Mouse (Mus musculus) embryonic facial prominence, embryonic 13.5 days (tissue): ENCODE measurements around the gene Pecr. TPM values are rescaled to one million over a fixed set of nuclear protein-coding genes. Genes with fewer than 3 reads are reported as not detected.
A peak's percentile ranks its signal among the peaks of the same experiment; 100 is the strongest.
"Not testable (repeated sequence)": the region's sequence is repeated elsewhere in the genome, so short reads cannot be mapped to it uniquely, and the experiment has no call there.

Experiments
- ATAC-seq: fragments of 200-750 bp; cut with Nextera tagmentation; 2 replicates; pipeline ENCODE4 v1.8.0; 2017; ENCODE audit warnings: low read depth; ENCODE audit not compliant: insufficient number of reproducible peaks, insufficient read depth, low FRiP score, low TSS enrichment
- H3K27ac ChIP-seq: fragments of 300-500 bp; sonication (generic); 2 replicates; pipeline ENCODE4 v1.5.1; 2015; ENCODE audit warnings: moderate library complexity, mild to moderate bottlenecking, inconsistent platforms
- H3K27me3 ChIP-seq: fragments of 300-500 bp; sonication (generic); 2 replicates; pipeline ENCODE4 v1.6.1; 2015; ENCODE audit warnings: mild to moderate bottlenecking, inconsistent platforms
- H3K36me3 ChIP-seq: fragments of 300-500 bp; sonication (generic); 2 replicates; pipeline ENCODE4 v1.6.1; 2015; ENCODE audit warnings: mild to moderate bottlenecking, inconsistent platforms
- H3K4me1 ChIP-seq: fragments of 300-500 bp; sonication (generic); 2 replicates; pipeline ENCODE4 v1.6.1; 2015; ENCODE audit warnings: inconsistent platforms
- H3K4me2 ChIP-seq: fragments of 300-500 bp; sonication (generic); 2 replicates; pipeline ENCODE4 v1.6.1; 2015; ENCODE audit warnings: moderate library complexity, mild to moderate bottlenecking, inconsistent platforms
- H3K4me3 ChIP-seq: fragments of 300-500 bp; sonication (generic); 2 replicates; pipeline ENCODE4 v1.5.1; 2015; ENCODE audit warnings: mild to moderate bottlenecking, inconsistent platforms
- H3K9ac ChIP-seq: fragments of 300-500 bp; sonication (generic); 2 replicates; pipeline ENCODE4 v1.6.1; 2015; ENCODE audit warnings: mild to moderate bottlenecking, inconsistent platforms
- H3K9me3 ChIP-seq: fragments of 300-500 bp; sonication (generic); 2 replicates; pipeline ENCODE4 v1.6.1; 2016; ENCODE audit warnings: inconsistent platforms
- WGBS: fragments of 180-500 bp; shearing (Covaris S2); methylation state at CpG from one replicate; pipeline ENCODE4 v1.1.7; 2015; ENCODE audit warnings: mixed read lengths; 5-methylcytosine and 5-hydroxymethylcytosine counted together
- polyA plus RNA-seq: library from polyadenylated mRNA; unstranded; fragments of >200 nt; fragmentation: Nextera tagmentation; extraction: Ambion mirVana; gene quantifications from 2 replicates; pipeline ENCODE4 v1.2.1, GENCODE M21; 2015

The Pecr gene
- polyA plus RNA-seq, 1 experiment from 2014 or later: 43.1 TPM

DNA sequence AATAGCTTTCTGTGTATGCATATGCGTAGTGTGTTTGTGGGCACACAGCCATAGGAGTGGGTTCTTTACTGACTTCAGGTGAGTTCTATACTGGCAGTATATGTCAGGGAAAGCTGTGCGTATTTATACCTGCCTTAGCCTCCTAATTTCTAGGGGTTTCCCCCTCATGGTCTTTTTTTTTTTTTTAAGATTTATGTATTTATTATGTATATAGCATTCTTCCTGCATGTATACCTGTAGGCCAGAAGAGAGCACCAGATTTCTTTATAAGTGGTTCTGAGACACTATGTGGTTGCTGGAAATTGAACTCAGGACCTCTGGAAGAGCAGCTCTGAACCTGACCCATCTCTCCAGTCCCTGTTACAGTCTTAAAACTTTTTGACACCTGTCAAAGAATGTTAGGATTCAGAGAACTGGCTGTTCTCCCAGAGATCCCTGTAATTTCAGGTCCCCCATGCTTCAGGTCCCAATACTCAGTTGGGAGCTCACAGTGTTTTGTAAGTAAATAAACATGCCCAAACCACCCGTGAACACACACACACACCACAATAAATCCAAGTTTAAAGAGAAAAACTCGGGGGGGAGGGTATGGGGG is 57.1 kb downstream of the Pecr start:
- WGBS: 48% methylated on average over 4 of the region's 4 CpGs
- Histone ChIP-seq H3K4me1 (no peaks in the 10 kb centered on the region), H3K27ac (no peak overlapping the region), H3K9ac (no peak overlapping the region), H3K9me3 (no peaks in the 10 kb centered on the region), H3K4me2 (no peak overlapping the region), H3K27me3 (peaks cover 29% of the 10 kb centered on the region), H3K36me3 (no peaks in the 10 kb centered on the region), H3K4me3 (no peak overlapping the region)
- ATAC-seq: no peak

DNA sequence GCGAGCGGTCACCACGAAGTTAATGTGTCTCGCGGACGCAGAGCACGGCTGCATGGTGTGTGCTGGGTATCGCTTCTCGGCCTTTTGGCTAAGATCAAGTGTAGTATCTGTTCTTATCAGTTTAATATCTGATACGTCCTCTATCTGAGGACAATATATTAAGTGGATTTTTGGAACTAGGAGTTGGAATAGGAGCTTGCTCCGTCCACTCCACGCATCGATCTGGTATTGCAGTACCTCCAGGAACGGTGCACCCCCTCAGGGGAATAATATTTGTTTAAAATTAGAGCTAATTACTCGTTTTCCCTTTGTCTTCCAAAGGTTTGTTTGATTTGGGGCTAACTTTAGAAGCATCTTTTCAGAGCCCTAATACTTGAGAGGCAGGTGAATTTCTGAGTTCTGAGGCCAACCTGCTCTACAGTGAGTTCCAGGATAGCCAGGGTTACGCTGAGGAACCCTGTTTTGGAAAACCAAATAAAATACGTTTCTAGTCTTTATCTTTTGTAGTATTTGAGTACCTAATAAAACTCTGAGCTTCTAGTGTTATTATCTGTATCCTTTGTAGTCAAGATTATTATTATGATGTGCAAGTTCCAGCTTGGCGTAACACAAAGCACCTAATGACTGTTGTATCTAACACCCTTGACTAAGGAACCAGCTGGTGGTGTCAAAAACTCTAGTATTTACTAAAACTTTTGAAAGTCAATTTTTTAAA is 57.8 kb downstream of the Pecr start:
- Histone ChIP-seq H3K9ac (peak overlapping the region; percentile 60; the same call in 1 of the 2 replicates), H3K4me1 (no peaks in the 10 kb centered on the region), H3K9me3 (no peaks in the 10 kb centered on the region), H3K36me3 (no peaks in the 10 kb centered on the region), H3K27me3 (peaks cover 29% of the 10 kb centered on the region), H3K27ac (no peak overlapping the region), H3K4me2 (peak overlapping the region; percentile 64), H3K4me3 (peak overlapping the region; percentile 47)
- peak; percentile 83 for ATAC-seq
- 1% methylated on average over 11 of the region's 18 CpGs for WGBS

DNA sequence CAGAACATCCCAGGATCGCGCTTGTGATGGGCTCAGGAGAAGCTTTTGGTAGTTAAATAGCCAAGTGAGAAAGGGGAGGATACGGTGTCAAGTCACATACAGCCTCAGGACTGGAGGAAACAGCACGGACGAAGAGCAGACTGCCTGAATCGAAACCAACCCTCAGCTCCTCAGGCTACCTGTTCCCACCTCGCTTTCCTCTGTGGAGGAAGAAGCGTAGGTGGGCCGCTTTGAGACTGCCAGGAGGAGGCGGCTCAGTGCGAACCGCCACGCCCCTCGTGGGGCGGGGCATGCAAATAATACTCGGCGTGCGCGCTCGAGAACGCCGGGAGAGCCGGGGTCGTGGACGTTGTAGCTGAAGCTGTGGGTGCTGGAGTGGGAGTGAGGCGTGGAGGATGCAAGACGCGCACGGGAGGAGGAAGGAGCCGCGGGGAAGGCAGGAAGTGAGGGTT is 58.4 kb downstream of the Pecr start:
- peaks cover 29% of the 10 kb centered on the region for H3K27me3 ChIP-seq
- not testable (repeated sequence) for H3K9me3 ChIP-seq, H3K36me3 ChIP-seq, H3K4me1 ChIP-seq, H3K27ac ChIP-seq
- H3K9ac ChIP-seq: peak overlapping the region; percentile 60; the same call in 1 of the 2 replicates
- H3K4me3 ChIP-seq: peak overlapping the region; percentile 47
- WGBS: under 1% methylated on average over 25 of the region's 31 CpGs
- ATAC-seq: peak; percentile 84
- H3K4me2 ChIP-seq: peak overlapping the region; percentile 64

DNA sequence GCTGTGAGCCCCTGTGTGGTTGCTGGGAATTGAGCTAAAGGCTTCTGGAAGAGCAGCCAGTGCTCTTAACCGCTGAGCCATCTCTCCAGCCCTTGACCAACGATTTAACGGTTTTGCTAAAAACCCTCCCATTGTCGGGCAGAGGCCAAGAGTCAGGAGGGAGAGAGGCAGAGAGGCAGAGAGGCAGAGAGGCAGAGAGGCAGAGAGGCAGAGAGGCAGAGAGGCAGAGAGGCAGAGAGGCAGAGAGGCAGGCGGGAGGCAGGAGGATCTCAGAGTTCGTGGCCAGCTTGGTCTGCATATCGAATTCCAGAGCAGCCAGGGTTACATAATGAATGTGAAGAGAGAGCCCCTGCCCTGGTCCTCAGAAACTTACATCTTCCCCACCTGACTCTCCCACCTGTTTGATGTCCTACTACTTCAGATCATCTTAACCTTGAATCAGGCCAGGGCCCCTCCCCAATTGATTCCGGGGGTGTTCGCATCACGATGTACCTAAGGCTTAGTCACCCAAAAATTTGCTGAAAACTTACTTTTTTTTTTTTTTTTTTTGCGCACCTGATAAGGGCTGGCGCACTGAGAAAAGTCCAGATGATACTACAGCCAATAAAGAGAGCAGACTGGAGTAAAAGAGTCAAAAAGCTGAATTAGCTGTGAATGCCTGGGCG is 58.9 kb downstream of the Pecr start:
- Histone ChIP-seq H3K4me3 (peak overlapping the region; percentile 47), H3K4me1 (no peaks in the 10 kb centered on the region), H3K9me3 (no peaks in the 10 kb centered on the region), H3K27me3 (peaks cover 29% of the 10 kb centered on the region), H3K27ac (no peak overlapping the region), H3K9ac (peak overlapping the region; percentile 60; the same call in 1 of the 2 replicates), H3K36me3 (no peaks in the 10 kb centered on the region), H3K4me2 (peak overlapping the region; percentile 64)
- 8% methylated on average over 13 of the region's 13 CpGs for whole genome bisulfite sequencing
- no peak for ATAC-seq

DNA sequence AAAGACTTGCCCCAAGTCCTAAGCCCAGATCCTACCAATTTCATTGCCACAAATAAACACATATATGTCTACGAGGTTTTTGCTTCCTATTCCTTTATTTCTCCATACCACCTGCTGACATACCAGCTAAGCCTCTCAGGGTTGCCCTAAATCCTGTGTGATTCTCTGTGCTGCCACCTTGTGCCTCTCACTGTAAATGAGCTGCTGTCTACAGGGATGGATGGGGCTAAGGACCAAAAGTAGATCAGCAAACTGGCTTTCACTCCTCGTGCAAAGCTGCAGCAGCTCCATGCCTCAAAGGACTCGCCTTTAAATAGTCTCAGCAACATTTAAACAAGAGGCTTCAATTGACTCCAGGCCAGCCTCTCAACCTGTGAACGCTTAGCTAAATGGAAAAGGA is 64.1 kb downstream of the Pecr start:
- WGBS: 15% methylated on average over 4 of the region's 4 CpGs
- no peak overlapping the region for H3K4me2 ChIP-seq
- H3K36me3 ChIP-seq: no peaks in the 10 kb centered on the region
- ATAC-seq: no peak
- peaks cover 23% of the 10 kb centered on the region for H3K27me3 ChIP-seq
- H3K27ac ChIP-seq: no peak overlapping the region
- no peak overlapping the region for H3K4me3 ChIP-seq
- H3K4me1 ChIP-seq: peaks cover 2% of the 10 kb centered on the region; the same call in 1 of the 2 replicates
- H3K9me3 ChIP-seq: no peaks in the 10 kb centered on the region
- H3K9ac ChIP-seq: no peak overlapping the region

DNA sequence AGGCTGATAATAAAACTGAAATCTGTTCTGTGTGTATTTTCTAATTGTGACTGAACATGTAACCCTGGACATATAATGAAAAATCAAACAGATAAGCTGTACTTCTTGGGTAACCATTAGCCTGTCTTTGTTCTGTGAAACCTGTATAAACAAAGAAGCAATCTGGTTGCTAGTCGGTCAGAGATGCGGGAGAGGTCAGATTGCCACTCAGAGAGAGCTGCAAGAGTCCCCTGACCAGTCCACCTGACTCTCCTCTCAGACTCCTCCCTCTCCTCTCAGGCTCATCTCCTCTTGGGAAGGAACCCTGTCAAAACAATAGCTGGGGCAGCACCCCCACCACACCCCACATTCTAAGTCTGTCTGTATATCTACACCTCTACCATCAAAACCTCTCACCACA is 65.0 kb downstream of the Pecr start:
- peaks cover 14% of the 10 kb centered on the region for H3K27me3 ChIP-seq
- no peak overlapping the region for H3K4me2 ChIP-seq
- no peaks in the 10 kb centered on the region for H3K9me3 ChIP-seq
- 42% methylated on average over 2 of the region's 2 CpGs for WGBS
- H3K9ac ChIP-seq: no peak overlapping the region
- H3K36me3 ChIP-seq: no peaks in the 10 kb centered on the region
- ATAC-seq: no peak
- peaks cover 9% of the 10 kb centered on the region; the same call in 1 of the 2 replicates for H3K4me1 ChIP-seq
- no peak overlapping the region for H3K27ac ChIP-seq
- no peak overlapping the region for H3K4me3 ChIP-seq

DNA sequence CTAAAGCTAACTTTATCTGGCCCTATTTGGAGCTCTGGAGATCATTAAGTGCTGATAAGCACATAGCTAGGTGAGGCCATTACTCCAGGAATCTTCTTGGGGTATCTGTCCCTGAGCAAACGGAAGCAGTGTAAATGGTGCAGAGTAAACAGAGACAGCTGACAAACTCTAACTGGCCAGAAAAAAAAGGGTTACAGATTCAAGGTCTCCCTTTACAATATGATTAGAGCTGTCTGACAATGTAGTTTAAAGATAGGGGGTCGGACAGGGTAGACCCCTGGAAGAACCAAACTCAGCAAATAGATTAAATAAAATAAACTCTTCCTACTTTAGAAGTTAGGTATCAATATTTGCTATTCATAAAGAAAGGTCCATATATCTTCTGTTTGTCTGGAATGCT is 65.5 kb downstream of the Pecr start:
- Histone ChIP-seq H3K4me2 (no peak overlapping the region), H3K4me3 (no peak overlapping the region), H3K9me3 (no peaks in the 10 kb centered on the region), H3K9ac (no peak overlapping the region), H3K36me3 (no peaks in the 10 kb centered on the region), H3K27me3 (peaks cover 9% of the 10 kb centered on the region), H3K4me1 (peaks cover 9% of the 10 kb centered on the region; the same call in 1 of the 2 replicates), H3K27ac (no peak overlapping the region)
- ATAC-seq: no peak
- WGBS: 64% methylated on average over 2 of the region's 2 CpGs

DNA sequence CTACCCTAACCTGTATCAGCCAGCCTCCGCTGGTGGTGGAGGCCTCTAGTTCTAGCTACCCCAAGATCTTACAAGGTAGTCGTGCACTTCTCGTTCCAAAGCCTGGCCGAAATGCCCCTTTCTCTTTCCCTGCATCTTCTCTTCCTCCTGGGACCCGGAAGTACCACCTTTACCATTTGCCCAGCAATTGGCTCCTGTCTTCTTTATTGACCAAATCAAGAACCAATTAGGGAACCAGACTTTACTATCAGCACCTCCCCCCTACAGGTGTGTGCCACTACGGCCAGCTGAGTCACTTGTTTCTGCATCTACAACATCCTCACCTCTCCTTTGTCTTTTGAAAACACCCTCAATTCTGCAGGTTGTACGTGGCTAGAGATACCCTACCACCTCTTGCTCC is 67.4 kb downstream of the Pecr start:
- Histone ChIP-seq H3K27ac (no peak overlapping the region), H3K9ac (no peak overlapping the region), H3K4me3 (no peak overlapping the region), H3K27me3 (no peaks in the 10 kb centered on the region), H3K4me2 (no peak overlapping the region), H3K4me1 (peaks cover 9% of the 10 kb centered on the region; the same call in 1 of the 2 replicates), H3K36me3 (no peaks in the 10 kb centered on the region), H3K9me3 (no peaks in the 10 kb centered on the region)
- 86% methylated on average over 7 of the region's 7 CpGs for WGBS
- ATAC-seq: no peak

DNA sequence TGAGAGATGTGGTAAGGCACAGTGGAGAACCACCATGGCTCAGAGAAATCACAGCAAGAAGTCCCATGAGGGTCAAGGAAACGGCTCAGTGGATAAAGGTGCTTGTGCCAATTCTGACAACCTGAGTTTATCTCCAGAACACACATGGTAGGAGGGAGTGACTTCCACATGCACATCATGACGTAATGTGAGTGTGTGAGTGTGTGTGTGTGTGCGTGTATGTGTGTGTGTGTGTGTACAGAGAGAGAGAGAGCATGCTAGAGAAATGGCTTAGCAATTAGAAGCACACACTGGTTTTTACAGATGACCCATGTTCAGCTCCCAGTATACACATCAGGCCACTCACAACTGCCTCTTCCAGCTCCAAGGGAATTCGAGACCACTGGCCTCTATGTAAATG is 68.9 kb downstream of the Pecr start:
- no peak overlapping the region for H3K9ac ChIP-seq
- H3K27me3 ChIP-seq: peaks cover 8% of the 10 kb centered on the region
- no peaks in the 10 kb centered on the region for H3K36me3 ChIP-seq
- no peak overlapping the region for H3K4me2 ChIP-seq
- H3K9me3 ChIP-seq: no peaks in the 10 kb centered on the region
- WGBS: 76% methylated on average over 4 of the region's 4 CpGs
- no peak overlapping the region for H3K27ac ChIP-seq
- H3K4me1 ChIP-seq: peaks cover 17% of the 10 kb centered on the region
- no peak for ATAC-seq
- no peak overlapping the region for H3K4me3 ChIP-seq

DNA sequence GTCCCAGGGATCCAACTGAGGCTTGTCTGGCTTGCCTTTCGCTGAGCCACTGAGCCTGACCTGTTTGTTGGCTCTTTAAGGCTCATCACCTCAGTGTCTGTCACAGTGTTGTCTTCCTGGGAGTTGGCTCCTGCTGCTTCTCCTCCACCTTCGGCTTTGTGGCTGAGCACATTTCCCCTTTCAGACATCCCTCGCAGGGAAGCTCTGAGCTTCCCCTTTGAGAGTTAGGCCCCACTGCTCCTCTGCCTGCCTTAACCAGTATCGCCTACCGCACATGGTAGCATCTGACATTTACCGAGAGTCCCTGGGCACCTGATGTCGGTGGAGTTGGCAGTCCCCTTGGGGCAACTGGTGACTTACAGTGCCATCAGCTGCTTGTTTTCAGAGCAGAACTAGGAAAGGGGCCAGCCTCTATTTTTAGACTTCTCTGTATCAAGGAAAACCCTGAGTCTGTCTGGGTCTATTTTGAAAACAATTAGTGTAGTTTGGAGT is 69.6 kb downstream of the Pecr start:
- H3K9ac ChIP-seq: no peak overlapping the region
- peaks cover 17% of the 10 kb centered on the region for H3K4me1 ChIP-seq
- no peaks in the 10 kb centered on the region for H3K36me3 ChIP-seq
- ATAC-seq: no peak
- WGBS: 46% methylated on average over 7 of the region's 7 CpGs
- no peaks in the 10 kb centered on the region for H3K9me3 ChIP-seq
- H3K4me3 ChIP-seq: no peak overlapping the region
- no peak overlapping the region for H3K27ac ChIP-seq
- H3K27me3 ChIP-seq: peaks cover 8% of the 10 kb centered on the region
- no peak overlapping the region for H3K4me2 ChIP-seq

DNA sequence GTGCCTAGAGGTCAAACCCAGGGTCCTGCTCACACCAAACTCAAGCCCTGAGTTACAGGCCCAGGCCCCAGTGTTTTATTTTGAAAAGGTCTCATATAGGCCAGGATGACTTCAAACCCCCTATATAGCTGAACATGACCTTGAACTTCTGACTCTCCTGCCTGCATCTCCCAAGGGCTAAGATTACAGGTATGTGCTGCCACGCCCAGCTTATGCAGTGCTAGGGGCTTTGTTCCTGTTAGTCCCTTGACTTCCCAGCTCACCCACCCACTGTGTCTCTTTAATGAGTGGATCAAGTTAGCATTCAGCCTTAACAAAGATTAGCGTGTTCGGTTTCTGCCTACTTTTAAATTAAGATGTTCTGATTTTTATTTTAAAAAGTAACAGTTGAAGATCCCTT is 70.2 kb downstream of the Pecr start:
- no peak overlapping the region for H3K27ac ChIP-seq
- WGBS: 86% methylated on average over 3 of the region's 3 CpGs
- H3K9me3 ChIP-seq: no peaks in the 10 kb centered on the region
- H3K9ac ChIP-seq: no peak overlapping the region
- no peak for ATAC-seq
- H3K4me2 ChIP-seq: no peak overlapping the region
- H3K36me3 ChIP-seq: no peaks in the 10 kb centered on the region
- H3K27me3 ChIP-seq: peaks cover 8% of the 10 kb centered on the region
- no peak overlapping the region for H3K4me3 ChIP-seq
- peaks cover 17% of the 10 kb centered on the region for H3K4me1 ChIP-seq
